Mouse (Mus musculus) hindbrain, embryonic 16.5 days (tissue): ENCODE measurements at regions not wholly inside any gene's neighbourhood (a gene's known extent, or its start where the extent isn't known, plus 50 kb on each side); places are given as distances from the start of the nearest gene placed in this dataset.

Experiments used
- ATAC-seq: fragments of 200-750 bp; cut with Nextera tagmentation; 2 replicates; pipeline ENCODE4 v1.8.0; 2017; ENCODE audit warnings: moderate TSS enrichment, moderate library complexity
- H3K27ac ChIP-seq: fragments of 300-500 bp; sonication (generic); 2 replicates; pipeline ENCODE4 v1.5.1; 2014; ENCODE audit warnings: low read depth, mild to moderate bottlenecking, control low read depth, low read length, moderate library complexity
- H3K27me3 ChIP-seq: fragments of 300-500 bp; sonication (generic); replicated peaks from 2 replicates; pipeline ENCODE4 v1.6.1; 2014; ENCODE audit warnings: low read length; ENCODE audit not compliant: control insufficient read depth, insufficient read depth
- H3K36me3 ChIP-seq: fragments of 300-500 bp; sonication (generic); 2 replicates; pipeline ENCODE4 v1.6.1; 2014; ENCODE audit warnings: mild to moderate bottlenecking, low read length, moderate library complexity, mixed read lengths; ENCODE audit not compliant: control insufficient read depth, insufficient read depth
- H3K4me1 ChIP-seq: fragments of 300-500 bp; sonication (generic); 2 replicates; pipeline ENCODE4 v1.6.1; 2014; ENCODE audit warnings: low read depth, low read length; ENCODE audit not compliant: control insufficient read depth, insufficient read depth
- H3K4me2 ChIP-seq: fragments of 300-500 bp; sonication (generic); 2 replicates; pipeline ENCODE4 v1.6.1; 2014; ENCODE audit warnings: mild to moderate bottlenecking, low read length, control low read depth, moderate library complexity
- H3K4me3 ChIP-seq: fragments of 300-500 bp; sonication (generic); 2 replicates; pipeline ENCODE4 v1.5.1; 2014; ENCODE audit warnings: mild to moderate bottlenecking, low read length, control low read depth, moderate library complexity
- H3K9ac ChIP-seq: fragments of 300-500 bp; sonication (generic); 2 replicates; pipeline ENCODE4 v1.6.1; 2014; ENCODE audit warnings: low read depth, mild to moderate bottlenecking, control low read depth, low read length, moderate library complexity
- H3K9me3 ChIP-seq: fragments of 300-500 bp; sonication (generic); 2 replicates; pipeline ENCODE4 v1.6.1; 2014; ENCODE audit warnings: mild to moderate bottlenecking, low read length, moderate library complexity; ENCODE audit not compliant: control insufficient read depth
- WGBS: fragments of 180-500 bp; shearing (Covaris S2); extraction: QIAGEN DNeasy Blood & Tissue Kit; methylation state at CpG from one replicate; pipeline ENCODE4 v1.1.7; 2014; 5-methylcytosine and 5-hydroxymethylcytosine counted together

DNA sequence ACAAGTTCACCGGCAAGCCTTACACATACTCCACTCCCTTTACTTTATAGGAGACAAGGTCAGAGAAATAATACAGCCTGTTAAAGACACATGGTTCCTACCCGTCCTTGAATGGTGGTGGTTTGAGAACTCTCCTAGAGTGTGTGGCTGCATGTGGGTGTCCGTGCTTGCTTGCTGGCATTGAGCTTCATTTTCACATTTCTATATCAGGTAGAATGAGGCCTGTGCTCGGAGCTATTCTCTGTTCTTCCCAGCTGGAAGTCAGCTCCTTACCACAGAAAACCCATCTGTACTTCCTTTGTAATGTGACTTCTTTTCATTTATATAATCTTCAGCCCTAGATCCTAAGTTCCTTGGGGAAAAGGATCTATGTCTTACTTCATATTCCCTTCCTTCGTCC lies 106.0 kb upstream of the Mb21d2 start:
- Histone ChIP-seq H3K9me3 (no peaks in the 10 kb centered on the region), H3K27me3 (no peaks in the 10 kb centered on the region), H3K27ac (no peak overlapping the region), H3K36me3 (no peaks in the 10 kb centered on the region), H3K4me2 (no peak overlapping the region), H3K4me3 (no peak overlapping the region), H3K4me1 (no peaks in the 10 kb centered on the region; the same call in none of the 2 replicates), H3K9ac (no peak overlapping the region)
- WGBS, result 81% methylated on average over 5 of the region's 5 CpGs
- no peak for ATAC-seq

DNA sequence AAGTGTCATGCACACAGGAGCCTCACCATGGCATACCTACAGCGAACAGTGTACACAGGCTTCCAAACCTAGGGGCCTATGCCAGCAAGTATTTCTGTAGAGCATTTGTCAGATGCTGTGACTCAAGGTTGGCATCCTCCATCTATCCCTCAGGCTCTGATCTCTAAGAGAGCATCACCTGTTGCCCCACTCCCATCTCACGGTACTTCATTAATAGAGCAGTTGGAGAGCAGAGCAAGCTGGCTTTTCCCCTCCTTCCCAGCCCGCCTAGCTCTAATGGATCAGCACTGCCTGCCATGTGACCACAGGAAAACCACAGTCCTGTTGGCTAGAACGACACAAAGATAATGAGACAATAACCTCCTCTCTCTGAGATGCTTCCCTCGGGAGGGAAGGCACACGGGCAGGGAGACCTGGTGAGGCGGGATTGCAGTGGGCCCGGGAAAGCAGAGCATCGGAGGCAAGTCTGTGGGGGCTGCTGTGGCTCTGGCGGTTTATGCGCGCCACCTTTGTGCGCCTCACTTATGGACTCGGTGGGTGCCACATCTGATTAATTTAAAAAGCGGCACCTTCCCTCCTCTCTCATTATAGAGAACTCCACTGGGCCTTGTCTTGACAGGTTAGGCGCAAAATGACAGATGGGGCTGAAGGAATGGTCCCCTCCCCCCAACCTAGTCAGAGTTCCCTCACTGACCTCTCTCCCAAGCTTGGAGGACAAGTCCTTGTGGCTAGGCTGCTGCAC lies 104.8 kb upstream of the Mb21d2 start:
- 23% methylated on average over 16 of the region's 16 CpGs for WGBS
- H3K27ac ChIP-seq, result no peak overlapping the region
- H3K9me3 ChIP-seq, result no peaks in the 10 kb centered on the region

DNA sequence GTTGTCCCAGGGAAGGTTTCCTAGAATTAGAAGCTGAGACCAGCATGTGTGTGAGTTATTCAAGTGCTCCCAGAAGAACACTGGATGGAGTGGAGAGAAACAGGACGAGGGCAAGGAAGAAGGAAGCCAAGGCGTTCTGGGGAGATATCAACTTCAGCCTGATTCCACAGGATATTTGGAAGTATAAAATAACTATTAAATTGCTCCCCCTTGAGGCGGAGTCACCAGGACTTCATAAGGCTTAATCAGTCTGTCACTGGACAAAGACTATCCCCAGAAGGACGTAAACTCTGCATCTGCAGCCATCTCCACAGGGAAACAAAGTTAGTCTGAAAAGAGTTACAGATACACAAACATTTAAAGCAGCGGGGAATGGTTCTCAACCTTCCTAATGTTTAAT lies 103.9 kb upstream of the Mb21d2 start:
- WGBS, result 69% methylated on average over 5 of the region's 5 CpGs
- Histone ChIP-seq H3K27me3 (no peaks in the 10 kb centered on the region), H3K4me3 (no peak overlapping the region), H3K4me2 (no peak overlapping the region), H3K4me1 (no peaks in the 10 kb centered on the region; the same call in none of the 2 replicates), H3K9ac (no peak overlapping the region), H3K27ac (no peak overlapping the region), H3K36me3 (no peaks in the 10 kb centered on the region), H3K9me3 (no peaks in the 10 kb centered on the region)
- no peak for ATAC-seq

More for the DNA sequence above, 104.8 kb upstream of the Mb21d2 start:
- no peaks in the 10 kb centered on the region for H3K27me3 ChIP-seq
- peak; percentile 81 for ATAC-seq
- no peaks in the 10 kb centered on the region for H3K36me3 ChIP-seq
- H3K4me3 ChIP-seq, result no peak overlapping the region
- H3K4me1 ChIP-seq, result no peaks in the 10 kb centered on the region; the same call in none of the 2 replicates
- no peak overlapping the region for H3K9ac ChIP-seq
- H3K4me2 ChIP-seq, result peak overlapping the region; percentile 40

DNA sequence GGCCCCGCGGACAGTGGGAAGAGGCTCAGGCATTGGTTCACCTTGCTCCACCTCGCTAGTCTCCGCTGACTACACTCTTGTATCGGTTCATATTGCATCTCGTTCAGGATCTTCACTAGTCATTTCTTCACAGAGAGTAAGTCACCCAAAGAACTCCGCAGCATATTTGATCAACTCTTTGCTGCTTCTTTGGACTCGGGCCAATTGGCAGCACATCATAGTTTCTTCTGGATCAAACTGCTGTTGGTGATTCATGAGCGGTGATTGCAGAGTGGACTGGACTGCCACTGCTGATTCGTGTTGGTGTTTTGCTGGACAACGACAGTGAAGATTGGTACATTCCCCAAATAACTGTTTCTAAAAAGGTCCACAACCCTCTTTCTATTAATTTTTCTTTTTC lies 98.4 kb upstream of the Mb21d2 start:
- H3K27ac ChIP-seq, result no peak overlapping the region
- 81% methylated on average over 11 of the region's 11 CpGs for WGBS
- H3K4me3 ChIP-seq, result no peak overlapping the region
- no peak overlapping the region for H3K4me2 ChIP-seq
- H3K9ac ChIP-seq, result no peak overlapping the region
- ATAC-seq, result no peak
- H3K36me3 ChIP-seq, result no peaks in the 10 kb centered on the region
- no peaks in the 10 kb centered on the region for H3K4me1 ChIP-seq
- no peaks in the 10 kb centered on the region for H3K27me3 ChIP-seq
- no peaks in the 10 kb centered on the region for H3K9me3 ChIP-seq

DNA sequence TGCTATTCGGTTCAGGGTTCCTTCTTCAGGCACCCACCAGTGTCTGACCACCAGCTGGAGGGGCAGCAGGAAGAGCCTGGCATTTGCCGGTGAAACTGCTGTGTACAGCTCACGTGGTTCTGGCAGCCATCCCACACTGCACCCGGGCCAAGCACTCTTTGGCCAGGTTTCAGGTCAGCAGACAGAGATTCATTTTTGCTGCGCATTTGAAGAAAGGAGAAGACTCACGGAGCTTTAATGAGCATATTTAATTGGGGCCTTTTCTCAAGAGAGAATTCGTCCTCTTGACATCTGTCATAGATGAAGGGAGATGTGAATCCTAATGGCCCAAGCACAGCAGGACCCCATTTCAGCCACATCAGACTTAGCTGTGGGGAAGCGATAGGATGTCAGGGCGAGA lies 71.8 kb upstream of the Mb21d2 start:
- H3K4me3 ChIP-seq, result no peak overlapping the region
- no peaks in the 10 kb centered on the region for H3K36me3 ChIP-seq
- H3K4me1 ChIP-seq, result no peaks in the 10 kb centered on the region
- 42% methylated on average over 9 of the region's 9 CpGs for WGBS
- H3K27ac ChIP-seq, result no peak overlapping the region
- H3K9ac ChIP-seq, result no peak overlapping the region
- H3K4me2 ChIP-seq, result no peak overlapping the region
- ATAC-seq, result peak; percentile 89
- no peaks in the 10 kb centered on the region for H3K27me3 ChIP-seq
- H3K9me3 ChIP-seq, result no peaks in the 10 kb centered on the region

DNA sequence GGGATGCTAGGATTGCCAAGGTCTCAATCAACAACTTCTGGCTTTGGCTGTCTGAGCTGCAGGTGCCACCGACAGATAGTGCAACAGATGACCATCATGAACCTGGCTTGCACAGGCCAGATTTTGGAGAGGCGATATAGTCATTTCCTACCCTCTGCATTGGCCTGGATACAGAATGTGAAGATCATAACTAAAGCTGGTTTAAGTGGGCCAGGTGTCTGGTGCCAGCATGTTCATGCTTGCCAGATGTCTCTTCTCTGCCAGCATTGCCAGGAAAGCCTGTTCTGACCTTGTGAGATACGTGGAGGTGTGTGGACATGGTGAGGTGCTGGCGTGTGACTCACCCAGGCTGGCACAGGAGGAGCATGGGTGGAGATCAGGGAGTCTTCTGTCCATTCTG lies 70.2 kb upstream of the Mb21d2 start:
- Histone ChIP-seq H3K4me3 (no peak overlapping the region), H3K4me2 (no peak overlapping the region), H3K27me3 (no peaks in the 10 kb centered on the region), H3K27ac (no peak overlapping the region), H3K4me1 (no peaks in the 10 kb centered on the region), H3K9me3 (no peaks in the 10 kb centered on the region), H3K36me3 (no peaks in the 10 kb centered on the region), H3K9ac (no peak overlapping the region)
- WGBS, result 73% methylated on average over 4 of the region's 4 CpGs
- ATAC-seq, result peak; percentile 24; the same call in 1 of the 2 replicates

DNA sequence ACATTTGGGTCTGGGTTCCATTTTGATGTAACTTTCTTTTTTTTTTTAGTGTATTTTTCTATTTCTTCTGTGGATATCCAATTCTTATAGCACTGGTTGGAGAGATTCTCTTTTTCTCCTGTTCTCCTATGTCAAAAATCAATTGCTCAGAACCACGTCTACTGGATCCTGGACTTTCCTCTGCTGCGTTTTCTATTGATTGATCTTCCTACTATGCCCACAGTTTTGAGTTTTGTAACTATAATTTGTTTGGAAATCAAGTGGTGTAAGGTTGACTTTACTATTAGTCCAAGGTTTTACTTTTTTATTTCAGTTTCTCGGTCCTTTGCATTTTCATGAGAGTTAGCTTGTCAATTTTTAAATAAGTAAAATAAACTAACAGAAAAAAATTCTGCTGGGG lies 67.2 kb upstream of the Mb21d2 start:
- H3K9ac ChIP-seq, result no peak overlapping the region
- 84% methylated on average over 3 of the region's 3 CpGs for WGBS
- H3K4me2 ChIP-seq, result no peak overlapping the region
- no peak for ATAC-seq
- no peaks in the 10 kb centered on the region for H3K27me3 ChIP-seq
- H3K36me3 ChIP-seq, result no peaks in the 10 kb centered on the region
- no peaks in the 10 kb centered on the region for H3K4me1 ChIP-seq
- H3K4me3 ChIP-seq, result no peak overlapping the region
- H3K9me3 ChIP-seq, result no peaks in the 10 kb centered on the region
- H3K27ac ChIP-seq, result no peak overlapping the region

DNA sequence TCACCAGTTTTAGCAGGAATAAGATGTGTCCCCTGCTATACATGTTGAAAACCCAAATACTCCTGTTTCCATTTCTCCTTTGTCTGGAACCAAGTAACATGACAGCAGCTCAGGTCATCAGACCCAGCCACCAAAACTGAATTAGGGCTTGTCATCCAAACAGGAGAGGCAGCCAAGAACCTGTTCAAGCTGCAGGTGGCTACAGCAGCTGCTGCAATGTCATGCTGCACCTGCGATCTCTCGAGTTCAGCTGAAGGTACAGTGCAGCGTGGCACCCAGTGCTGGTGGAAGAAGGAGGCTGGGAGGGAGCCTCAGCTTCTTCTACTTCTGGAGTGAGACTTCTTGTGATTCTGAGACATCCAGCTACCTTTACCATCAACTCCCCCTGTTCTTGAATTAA lies 61.2 kb upstream of the Mb21d2 start:
- Histone ChIP-seq H3K4me1 (no peaks in the 10 kb centered on the region), H3K4me2 (no peak overlapping the region), H3K9ac (no peak overlapping the region), H3K27ac (no peak overlapping the region), H3K27me3 (no peaks in the 10 kb centered on the region), H3K36me3 (no peaks in the 10 kb centered on the region), H3K4me3 (no peak overlapping the region), H3K9me3 (no peaks in the 10 kb centered on the region)
- ATAC-seq, result no peak
- WGBS, result 80% methylated on average over 3 of the region's 3 CpGs

DNA sequence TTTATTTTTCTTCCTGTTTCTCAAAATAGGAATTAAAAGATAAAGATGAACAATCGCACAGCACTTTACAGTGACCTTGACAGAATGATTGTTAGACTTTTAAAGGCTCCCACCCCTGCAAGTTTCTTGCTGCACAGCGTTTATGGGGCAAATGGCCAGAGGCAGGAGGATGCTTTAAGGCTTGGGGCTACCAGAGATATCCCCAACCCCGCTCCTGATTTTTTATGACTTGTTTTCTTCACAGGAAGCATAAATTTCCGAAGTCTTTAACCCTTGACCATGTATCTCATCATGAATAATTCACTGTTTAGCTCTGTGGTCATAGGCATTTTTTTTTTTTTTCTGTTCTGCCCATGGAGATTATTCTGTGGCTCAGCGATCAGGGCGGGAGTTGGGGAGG lies 55.5 kb upstream of the Mb21d2 start:
- no peaks in the 10 kb centered on the region for H3K4me1 ChIP-seq
- 49% methylated on average over 6 of the region's 6 CpGs for WGBS
- no peak overlapping the region for H3K4me2 ChIP-seq
- H3K9me3 ChIP-seq, result no peaks in the 10 kb centered on the region
- H3K36me3 ChIP-seq, result no peaks in the 10 kb centered on the region
- no peak overlapping the region for H3K27ac ChIP-seq
- no peak overlapping the region for H3K4me3 ChIP-seq
- ATAC-seq, result no peak
- no peaks in the 10 kb centered on the region for H3K27me3 ChIP-seq
- no peak overlapping the region for H3K9ac ChIP-seq
